Mouse (Mus musculus) spleen, postnatal 10 days (tissue): ENCODE data around the gene Ift43.

ENCODE experiments used
- DNase-seq, 2 experiments: peaks; one replicate each; pipeline ENCODE4 v3.0.0; 2021 to 2022; ENCODE audit warnings: low spot score in 2 of 2

The Ift43 gene

DNA sequence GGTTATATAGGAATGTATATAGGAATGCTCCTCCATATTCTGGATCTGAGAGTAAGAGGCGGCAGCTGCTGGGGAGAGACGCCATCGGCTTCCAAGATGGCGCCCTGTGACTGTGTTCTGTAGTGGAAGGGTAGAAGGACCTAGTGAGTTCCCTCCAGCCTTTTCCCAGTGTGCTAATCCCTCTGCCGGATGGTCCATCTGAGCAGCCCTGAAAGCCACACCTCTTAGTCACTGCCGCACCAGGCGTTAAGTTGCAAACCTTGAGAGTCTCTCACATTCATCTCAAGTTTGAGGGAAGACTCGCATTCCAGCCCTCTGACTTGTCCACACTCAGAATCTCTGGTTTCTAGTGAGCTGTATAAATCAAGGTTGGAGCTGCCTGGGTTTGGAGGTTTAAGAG, 46.7 kb downstream of the Ift43 start:
- DNase-seq = no peak

DNA sequence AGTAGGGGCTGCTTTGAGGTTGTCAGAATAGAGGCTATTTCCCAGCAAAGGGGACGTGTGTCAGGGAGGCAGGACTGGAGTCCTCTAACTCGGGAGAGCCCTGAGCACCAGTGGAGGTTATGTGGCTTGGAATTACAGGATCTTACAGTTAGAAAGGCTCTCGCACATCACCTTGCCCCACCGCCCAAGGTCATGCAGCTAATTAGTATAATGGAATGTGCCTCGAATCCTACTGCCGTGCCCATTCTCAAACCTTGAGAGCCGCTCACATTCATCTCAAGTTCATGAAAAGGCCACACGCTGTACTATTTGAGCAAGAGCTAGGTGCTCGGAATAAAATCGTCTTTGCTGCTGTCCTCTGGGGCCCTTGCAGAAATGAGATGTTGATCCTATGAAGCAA, 47.4 kb downstream of the Ift43 start:
- no peak for DNase-seq

GRCm38 (mm10) chr12:86132799-86133198, 50.5 kb downstream of the Ift43 start:
- peak in 1 of 2 experiments; percentile 29 for DNase-seq

GRCm38 (mm10) chr12:86135691-86136090, 53.4 kb downstream of the Ift43 start:
- no peak for DNase-seq

- DNase-seq = no peak
Measured at GRCm38 (mm10) chr12:86138696-86139095, 56.4 kb downstream of the Ift43 start.

- no peak for DNase-seq
Measured at GRCm38 (mm10) chr12:86142389-86142788, 60.0 kb downstream of the Ift43 start.

DNA sequence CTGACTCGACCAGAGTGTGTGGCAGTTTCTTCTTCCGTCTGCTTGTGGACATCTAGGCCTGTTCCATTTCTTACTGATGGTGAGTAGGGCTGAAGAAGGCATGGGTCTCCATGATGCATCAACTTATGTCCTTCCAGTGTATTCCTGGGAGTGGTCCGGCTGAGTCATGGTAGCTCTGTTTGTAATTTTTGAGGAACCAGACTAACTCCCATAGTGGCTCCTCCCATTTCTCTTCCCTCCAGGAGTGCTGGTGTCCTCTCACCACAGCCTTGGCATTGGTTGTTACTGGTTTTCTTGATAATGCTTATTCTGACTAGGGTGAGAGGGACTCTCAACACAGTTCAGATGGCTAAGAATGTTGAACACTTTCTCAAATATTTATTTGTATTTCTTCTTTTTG, 63.9 kb downstream of the Ift43 start:
- no peak for DNase-seq

DNA sequence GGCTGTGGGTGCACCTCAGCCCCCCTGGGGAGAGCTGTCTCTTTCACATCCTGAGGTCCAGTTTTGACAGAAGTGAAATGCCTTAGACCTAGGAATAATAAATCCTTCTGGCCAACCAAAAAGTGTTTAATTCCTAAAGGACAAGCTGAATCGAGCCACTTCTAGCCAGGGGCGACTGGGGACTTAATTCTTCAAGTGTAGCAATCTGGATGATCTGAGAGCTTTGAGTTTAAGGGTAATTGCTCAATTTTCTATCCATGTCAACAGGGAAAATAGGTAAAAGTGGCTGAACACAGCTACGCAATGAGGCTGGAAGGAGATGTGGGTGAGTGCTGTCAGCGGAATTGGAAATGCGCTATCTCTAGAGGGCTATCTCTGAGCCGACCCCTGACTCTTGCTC, 65.9 kb downstream of the Ift43 start:
- no peak for DNase-seq

DNA sequence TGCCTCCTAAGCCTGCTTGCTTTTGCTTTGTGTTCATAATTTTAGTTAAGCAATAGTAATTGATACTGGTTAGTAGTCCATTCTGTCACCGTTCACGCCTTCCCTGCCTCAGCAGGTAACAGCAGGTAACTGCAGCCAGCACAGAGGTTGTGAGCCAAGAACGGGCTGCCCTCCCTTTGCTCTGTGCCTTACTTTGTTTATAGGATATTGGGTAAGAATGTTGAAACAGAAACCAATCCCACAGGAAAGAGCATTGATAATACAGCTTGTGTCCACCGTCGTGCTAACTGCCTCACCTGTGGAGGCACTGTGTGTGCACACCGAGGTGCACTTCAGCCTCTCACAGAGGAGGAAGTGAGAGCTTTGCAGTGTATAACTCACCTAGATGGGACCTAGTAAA, 66.7 kb downstream of the Ift43 start:
- no peak for DNase-seq

DNA sequence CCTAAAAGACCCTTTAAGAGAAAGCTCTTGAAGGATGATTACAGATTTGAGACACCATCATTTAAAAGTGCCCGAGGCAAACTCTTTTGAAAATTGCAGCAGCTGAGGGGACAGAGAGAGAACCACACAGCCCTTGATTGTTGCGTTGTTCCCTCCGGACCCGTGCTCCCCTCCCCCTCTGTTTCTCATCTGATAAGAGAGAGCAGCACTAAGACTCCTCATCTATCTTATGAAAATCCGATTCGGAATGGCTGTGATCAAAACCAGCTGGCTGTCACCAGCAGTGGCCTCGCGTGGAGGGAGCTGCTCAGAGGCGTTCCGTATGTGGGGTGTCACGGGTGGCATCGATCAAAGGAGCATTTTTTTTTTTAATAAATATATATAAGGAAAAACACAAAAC, 69.6 kb downstream of the Ift43 start:
- no peak for DNase-seq

DNA sequence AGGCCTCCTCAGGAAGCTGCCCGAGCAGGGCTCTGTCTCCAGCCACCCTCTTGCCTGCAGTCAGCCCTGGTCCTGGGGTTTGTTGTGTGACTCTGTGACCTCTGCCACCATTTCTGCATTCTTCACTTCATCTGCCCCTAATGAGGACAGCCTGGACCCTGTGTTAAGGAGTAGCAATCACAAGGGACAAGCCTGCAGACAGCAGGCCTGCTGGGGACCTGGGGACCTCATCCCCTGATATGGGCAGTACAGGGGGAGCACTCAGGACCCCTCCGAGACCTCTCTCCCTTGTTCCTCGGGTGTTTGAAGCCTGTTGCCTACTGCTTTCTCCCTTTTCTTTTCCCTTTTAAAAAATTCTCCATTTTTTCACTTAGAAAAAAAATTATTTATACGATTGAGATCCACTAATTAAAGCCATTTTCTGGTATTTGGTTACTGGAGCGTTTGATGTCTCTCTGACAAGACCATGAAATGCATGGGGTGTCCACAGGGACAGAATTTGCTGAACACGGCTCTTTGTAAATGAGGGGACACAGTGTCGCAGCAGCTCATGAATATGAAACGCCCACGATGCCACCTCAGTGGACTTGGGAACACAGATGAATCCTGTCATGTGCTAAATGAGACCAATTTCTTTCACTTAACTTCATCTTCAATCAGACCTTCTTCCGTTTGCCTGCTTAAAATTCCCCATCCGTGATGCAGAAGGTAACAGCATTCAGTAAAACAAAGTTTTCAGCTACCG, 71.0 kb downstream of the Ift43 start:
- DNase-seq = no peak

GRCm38 (mm10) chr12:86155176-86155575, 72.8 kb downstream of the Ift43 start:
- no peak for DNase-seq

- no peak for DNase-seq
Measured at GRCm38 (mm10) chr12:86157166-86157565, 74.8 kb downstream of the Ift43 start.

GRCm38 (mm10) chr12:86157894-86158444, 75.6 kb downstream of the Ift43 start:
- DNase-seq = no peak

DNA sequence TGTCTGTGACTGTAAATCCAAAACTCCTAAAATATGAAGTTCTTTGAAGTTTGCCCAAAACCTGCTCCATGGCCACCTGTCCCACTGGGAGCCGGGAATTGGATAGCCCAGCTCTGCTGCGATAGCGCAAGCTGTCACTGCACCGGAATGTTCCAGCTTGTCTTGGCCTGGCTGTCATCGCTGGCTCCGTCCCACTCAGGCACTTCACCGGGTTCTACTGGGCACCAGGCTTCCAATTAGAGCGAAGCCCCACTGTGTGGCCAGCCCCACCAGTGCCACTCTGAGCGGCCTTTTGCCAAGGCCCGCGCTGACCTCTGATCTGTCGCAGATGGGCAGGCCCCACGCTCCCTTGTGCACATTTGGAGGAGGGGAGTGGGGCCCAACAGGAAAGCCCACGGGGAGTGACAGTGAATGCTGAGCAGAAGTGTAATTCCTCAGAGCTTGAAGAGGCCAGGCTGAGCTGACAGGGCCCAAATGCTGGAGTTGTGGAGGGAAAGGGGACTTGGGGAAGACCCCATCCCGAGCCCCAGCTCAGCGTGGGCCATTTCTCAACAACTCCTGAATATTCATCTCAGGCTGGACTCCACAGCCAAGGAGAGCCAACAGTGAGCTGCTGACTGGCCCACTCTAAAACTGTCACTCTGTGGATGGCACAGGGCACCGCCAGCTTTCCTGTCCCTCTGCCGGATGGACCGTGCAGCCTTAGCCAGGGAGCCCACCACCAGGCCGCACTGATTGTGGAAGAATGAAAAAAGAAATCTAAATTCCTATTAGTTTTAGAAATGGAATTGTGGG, 76.5 kb downstream of the Ift43 start:
- DNase-seq = no peak

- no peak for DNase-seq
Measured at GRCm38 (mm10) chr12:86161436-86161835, 79.1 kb downstream of the Ift43 start.

DNA sequence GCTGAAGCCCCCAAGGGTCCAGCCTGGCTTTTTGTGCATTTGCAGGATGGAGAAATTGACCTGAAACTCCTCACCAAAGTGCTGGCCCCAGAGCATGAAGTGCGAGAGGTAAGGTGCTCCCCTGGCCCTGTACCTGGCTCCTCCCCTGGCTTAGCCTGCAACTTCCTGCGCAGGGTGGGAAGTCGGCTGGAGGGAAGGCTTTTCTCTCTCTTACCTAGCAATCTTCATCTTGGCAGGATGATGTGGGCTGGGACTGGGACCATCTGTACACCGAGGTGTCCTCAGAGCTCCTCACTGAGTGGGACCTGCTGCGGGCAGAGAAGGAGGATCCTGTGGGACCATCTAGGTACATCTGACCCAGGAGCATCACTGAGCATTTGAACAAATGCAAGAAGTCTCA, 79.6 kb downstream of the Ift43 start:
- DNase-seq = no peak

- no peak for DNase-seq
Measured at GRCm38 (mm10) chr12:86162890-86163816, 80.8 kb downstream of the Ift43 start.

DNA sequence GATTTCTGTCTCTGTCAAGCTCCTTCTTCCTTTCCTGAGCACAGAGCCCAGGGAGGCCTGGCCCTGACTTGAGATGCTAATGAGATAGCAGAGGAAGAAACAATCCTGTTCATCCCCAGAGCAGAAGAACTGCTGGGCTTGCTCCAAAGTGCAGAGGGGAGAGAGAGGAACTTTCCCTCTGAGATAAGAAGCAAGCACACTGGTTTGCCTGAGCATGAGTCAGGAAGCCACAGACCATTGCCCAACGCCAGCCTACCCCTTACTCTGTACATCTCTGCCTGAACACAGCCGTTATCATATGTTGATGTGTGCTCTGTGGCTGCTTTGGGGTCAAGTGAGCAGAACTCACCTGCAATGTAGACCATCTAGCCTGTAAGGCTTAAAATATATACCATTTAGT, 83.9 kb downstream of the Ift43 start:
- no peak for DNase-seq

GRCm38 (mm10) chr12:86167075-86167474, 84.7 kb downstream of the Ift43 start:
- no peak for DNase-seq

- DNase-seq = no peak
Measured at GRCm38 (mm10) chr12:86168712-86169111, 86.4 kb downstream of the Ift43 start.

DNA sequence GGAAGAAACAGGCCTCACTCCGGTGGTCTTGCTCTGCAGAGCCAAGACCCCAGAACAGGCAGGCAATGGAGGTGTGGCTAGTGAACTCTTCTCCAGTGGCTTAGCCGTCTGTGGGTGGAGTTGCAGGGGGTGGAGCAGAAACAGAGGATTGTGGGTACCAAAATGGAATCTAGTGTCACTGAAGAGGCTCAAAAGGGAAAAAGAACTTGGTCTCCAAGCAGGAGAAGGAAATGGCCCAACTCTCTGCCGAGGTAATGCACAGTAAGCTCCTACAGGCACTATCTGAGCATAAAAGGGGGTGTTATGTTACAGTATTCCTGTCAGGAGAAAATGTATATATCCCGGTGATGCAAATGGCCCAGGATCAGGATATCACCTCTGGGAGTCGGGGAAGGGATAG, 86.9 kb downstream of the Ift43 start:
- no peak for DNase-seq
